Comparison of ENCODE assay signal across 14 mouse cellular contexts in the genomic region with DNA sequence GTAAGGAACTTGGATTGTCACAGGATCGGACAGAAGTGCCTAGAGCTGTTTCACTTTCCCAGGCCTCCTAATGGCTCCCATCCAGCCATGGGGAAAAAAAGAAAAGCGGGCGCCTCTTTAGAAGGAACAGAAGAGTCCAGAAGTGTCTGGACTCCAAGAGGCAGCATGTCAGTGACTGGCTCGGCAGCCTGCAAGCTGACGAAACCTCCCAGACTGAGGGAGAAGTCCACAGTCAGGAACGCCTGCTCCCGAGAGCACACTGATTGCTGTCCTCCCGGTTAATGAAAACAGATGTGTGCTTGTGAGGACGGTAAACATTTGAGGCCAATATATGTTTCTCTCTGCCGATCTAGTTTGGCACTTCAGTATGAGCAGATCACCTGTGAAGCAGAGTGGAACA.
A peak's percentile ranks its signal among the peaks of the same experiment; 100 is the strongest.
DNase-seq lines count a peak whose midpoint lies in the region; ATAC-seq and TF ChIP-seq lines count a peak whose summit lies in the region.
"Had no signal": no experiment of that assay in that cellular context is flagged by ENCODE, and none has a peak within 500 bp of the region (broad histone marks: within the 10 kb centered on the region; RNA-seq: fewer than 3 reads in every experiment).

No protein-coding gene starts in this region.

- H3K4me1 ChIP-seq in stomach, postnatal 0 days (replicated peaks; ENCODE audit: control insufficient read depth, insufficient read depth): no peaks in the 10 kb centered on the region
- no peaks in the 10 kb centered on the region for H3K4me1 ChIP-seq in forebrain, embryonic 10.5 days
- H3K4me1 ChIP-seq in forebrain, embryonic 15.5 days: 0 out of 2 replicates have a peak, but pooled peaks cover 1% of the 10 kb centered on the region
- H3K4me1 ChIP-seq: heart, embryonic 13.5 days; limb, embryonic 12.5 days; megakaryocyte, embryonic 14.5 days had no signal

- ATAC-seq in stomach, postnatal 0 days (ENCODE audit: low FRiP score, low TSS enrichment): peak; percentile 54; the same call in 1 of the 2 replicates
- no peak for ATAC-seq in forebrain, embryonic 15.5 days (replicated peaks)
- ATAC-seq: inflammation-experienced regulatory T-cells, adult 6 months had no signal

- H3K36me3 ChIP-seq in stomach, postnatal 0 days (ENCODE audit: control insufficient read depth, insufficient read depth, low read length): no peaks in the 10 kb centered on the region
- H3K36me3 ChIP-seq in forebrain, embryonic 10.5 days (replicated peaks): no peaks in the 10 kb centered on the region
- no peaks in the 10 kb centered on the region for H3K36me3 ChIP-seq in forebrain, embryonic 15.5 days
- H3K36me3 ChIP-seq: heart, embryonic 13.5 days; limb, embryonic 12.5 days had no signal

- no peak for TF ChIP-seq EP300 in stomach, postnatal 0 days (optimal IDR thresholded peaks at IDR 0.05)

- TF ChIP-seq CTCF in stomach, postnatal 0 days (IDR thresholded peaks at IDR 0.05; ENCODE audit: low read depth): no peak

- 38% methylated on average over 10 of the region's 10 CpGs for WGBS in stomach, postnatal 0 days
- 76% methylated on average over 10 of the region's 10 CpGs for WGBS in forebrain, embryonic 10.5 days
- WGBS in forebrain, embryonic 15.5 days: 87% methylated on average over 10 of the region's 10 CpGs

- H3K4me3 ChIP-seq in stomach, postnatal 0 days (ENCODE audit: low read depth, low read length): no peak overlapping the region
- H3K4me3 ChIP-seq in forebrain, embryonic 10.5 days: no peak overlapping the region
- H3K4me3 ChIP-seq in forebrain, embryonic 15.5 days: no peak overlapping the region
- H3K4me3 ChIP-seq: heart, embryonic 13.5 days; limb, embryonic 12.5 days; megakaryocyte, embryonic 14.5 days had no signal

- no peak overlapping the region for H3K4me2 ChIP-seq in stomach, postnatal 0 days (replicated peaks; ENCODE audit: low read depth)
- no peak overlapping the region for H3K4me2 ChIP-seq in forebrain, embryonic 15.5 days (replicated peaks)
- H3K4me2 ChIP-seq: heart, embryonic 13.5 days; limb, embryonic 12.5 days had no signal

- H3K27ac ChIP-seq in stomach, postnatal 0 days (replicated peaks): 0 out of 2 replicates have a peak overlapping the region, but pooled peaks have one; percentile 30
- H3K27ac ChIP-seq in forebrain, embryonic 10.5 days: no peak overlapping the region
- H3K27ac ChIP-seq in forebrain, embryonic 15.5 days (replicated peaks): no peak overlapping the region
- H3K27ac ChIP-seq: heart, embryonic 13.5 days; limb, embryonic 12.5 days had no signal

- no peak overlapping the region for H3K9ac ChIP-seq in stomach, postnatal 0 days (ENCODE audit: low read length)
- H3K9ac ChIP-seq in forebrain, embryonic 15.5 days (replicated peaks): no peak overlapping the region
- H3K9ac ChIP-seq: heart, embryonic 13.5 days; limb, embryonic 12.5 days had no signal

- H3K9me3 ChIP-seq in stomach, postnatal 0 days (ENCODE audit: control insufficient read depth, low read length): no peaks in the 10 kb centered on the region
- H3K9me3 ChIP-seq in forebrain, embryonic 10.5 days: 0 out of 2 replicates have a peak, but pooled peaks cover 3% of the 10 kb centered on the region
- no peaks in the 10 kb centered on the region for H3K9me3 ChIP-seq in forebrain, embryonic 15.5 days

- DNase-seq in testis, postnatal 14 days (ENCODE audit: low spot score): peak; percentile 23
- DNase-seq in testis, postnatal 10 days (ENCODE audit: low spot score): no peak
- peak; percentile 25 to 47 for DNase-seq in gastrocnemius, adult 8-10 months (ENCODE audit: low spot score in 2 of 2)
- DNase-seq in heart, postnatal 4 days: peak; percentile 17
- peak; percentile 18 for DNase-seq in stomach, postnatal 0 days (ENCODE audit: low spot score)
- DNase-seq in forebrain, embryonic 10.5 days (ENCODE audit: extremely low spot score, low spot score): no peak
- DNase-seq: cerebellum, adult 9-10 months; spleen, adult 18-20 months; thymus, postnatal 14 days had no signal

- no peaks in the 10 kb centered on the region for H3K27me3 ChIP-seq in stomach, postnatal 0 days (ENCODE audit: control insufficient read depth, insufficient read depth, low read length)
- H3K27me3 ChIP-seq in forebrain, embryonic 10.5 days (ENCODE audit: poor library complexity, severe bottlenecking): no peaks in the 10 kb centered on the region
- H3K27me3 ChIP-seq in forebrain, embryonic 15.5 days: no peaks in the 10 kb centered on the region
- H3K27me3 ChIP-seq: heart, embryonic 13.5 days; limb, embryonic 12.5 days; megakaryocyte, embryonic 14.5 days had no signal

Comparison
In these comparisons a context has a peak if more than half of its experiments do, and no peak if none do; other contexts are left out.
1. DNase-seq: peak in testis, postnatal 14 days (single experiment), gastrocnemius, adult 8-10 months (2 of 2), heart, postnatal 4 days (single experiment) and stomach, postnatal 0 days (single experiment); none in testis, postnatal 10 days (single experiment) and forebrain, embryonic 10.5 days (single experiment).